Mouse (Mus musculus) kidney, adult 18-20 months (tissue): ENCODE data around the gene Abtb1.

ENCODE experiments used
- DNase-seq: peaks from one replicate; pipeline ENCODE4 v3.0.0; 2021

Abtb1 gene

GRCm38 (mm10) chr6:88828206-88829009 lies 13.4 kb downstream of the Abtb1 start:
- DNase-seq, result no peak

DNA sequence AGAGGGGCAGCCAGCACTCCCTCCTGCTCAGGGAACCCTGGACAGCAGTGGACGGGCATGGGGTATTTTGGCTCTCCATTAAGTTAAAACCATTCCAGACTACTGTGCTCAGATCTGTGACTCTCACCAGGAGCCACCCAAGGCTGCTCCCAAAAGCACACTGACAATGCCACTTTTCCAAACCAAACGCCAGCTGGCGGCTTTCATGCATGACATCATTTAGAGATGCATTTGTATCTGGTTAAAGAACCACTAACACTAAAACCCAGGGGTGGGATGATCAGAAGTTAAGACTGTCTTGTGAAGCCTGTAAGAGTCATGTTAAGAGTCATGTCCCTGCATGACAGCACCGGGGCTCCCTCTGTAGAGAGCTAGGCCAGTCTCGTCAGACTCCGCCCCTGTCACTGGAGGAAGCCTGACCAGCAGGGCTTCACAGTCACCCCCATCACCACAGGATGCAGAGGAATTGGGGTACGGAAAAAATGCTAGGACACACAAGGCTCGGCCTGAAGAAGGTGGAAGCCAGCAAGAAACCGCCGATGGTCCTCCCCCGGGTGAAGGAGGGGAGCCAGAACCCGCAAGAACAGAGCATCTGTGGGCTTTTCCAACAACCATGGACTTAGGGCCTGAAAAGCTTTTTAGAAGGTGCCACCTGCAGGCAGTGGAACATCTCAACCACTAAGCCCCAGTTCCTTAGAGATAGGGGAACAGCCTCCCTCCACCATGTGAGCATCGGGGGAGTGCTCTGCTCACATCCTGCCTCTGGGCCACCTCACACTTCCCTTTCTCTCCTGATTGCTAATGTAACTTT lies 14.2 kb downstream of the Abtb1 start:
- no peak for DNase-seq

- no peak for DNase-seq
Measured at GRCm38 (mm10) chr6:88826965-88827364, 14.8 kb downstream of the Abtb1 start.

GRCm38 (mm10) chr6:88826545-88826944 lies 15.2 kb downstream of the Abtb1 start:
- no peak for DNase-seq

GRCm38 (mm10) chr6:88826088-88826487 lies 15.7 kb downstream of the Abtb1 start:
- DNase-seq, result no peak

- no peak for DNase-seq
Measured at GRCm38 (mm10) chr6:88824183-88824582, 17.6 kb downstream of the Abtb1 start.

- no peak for DNase-seq
Measured at GRCm38 (mm10) chr6:88821901-88822300, 19.9 kb downstream of the Abtb1 start.

DNA sequence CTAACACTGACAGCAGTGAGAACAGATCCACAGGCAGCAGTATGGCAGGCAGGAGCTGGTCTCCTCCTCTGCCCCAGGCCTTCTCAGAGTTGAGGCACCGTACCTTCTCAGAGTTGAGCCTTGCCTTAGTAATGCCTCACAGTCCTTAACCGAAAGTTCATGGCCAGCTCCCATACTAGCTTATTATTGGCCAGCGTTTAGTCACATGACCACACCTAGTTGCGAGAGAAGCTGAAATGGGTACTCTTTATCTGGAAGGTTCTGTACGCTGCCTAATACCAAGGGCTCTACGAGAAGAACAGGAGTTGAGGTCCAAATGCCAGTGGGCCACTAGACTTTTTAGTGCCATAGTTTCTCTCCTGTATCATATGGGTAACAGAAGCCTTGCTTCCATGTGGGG lies 20.5 kb downstream of the Abtb1 start:
- no peak for DNase-seq

DNA sequence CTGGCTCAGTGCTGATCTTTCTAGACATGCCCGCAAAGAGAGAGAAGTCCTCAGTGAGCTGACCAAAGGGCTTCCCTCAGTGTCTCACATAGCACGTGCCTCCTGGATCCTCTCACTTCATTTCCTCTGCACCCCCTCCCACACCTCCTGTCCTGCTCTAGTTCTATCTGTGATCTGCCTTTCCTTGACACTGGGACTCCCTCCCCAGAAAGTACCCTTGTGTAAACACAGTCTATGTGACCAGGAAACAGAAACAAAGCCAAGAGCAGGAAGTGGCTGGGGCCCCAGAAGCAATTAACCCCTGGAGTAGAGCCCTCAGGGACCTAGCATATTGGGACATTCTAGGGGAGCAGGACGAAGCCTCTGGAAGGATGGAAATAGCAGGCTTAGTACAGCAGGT lies 20.9 kb downstream of the Abtb1 start:
- DNase-seq, result no peak

DNA sequence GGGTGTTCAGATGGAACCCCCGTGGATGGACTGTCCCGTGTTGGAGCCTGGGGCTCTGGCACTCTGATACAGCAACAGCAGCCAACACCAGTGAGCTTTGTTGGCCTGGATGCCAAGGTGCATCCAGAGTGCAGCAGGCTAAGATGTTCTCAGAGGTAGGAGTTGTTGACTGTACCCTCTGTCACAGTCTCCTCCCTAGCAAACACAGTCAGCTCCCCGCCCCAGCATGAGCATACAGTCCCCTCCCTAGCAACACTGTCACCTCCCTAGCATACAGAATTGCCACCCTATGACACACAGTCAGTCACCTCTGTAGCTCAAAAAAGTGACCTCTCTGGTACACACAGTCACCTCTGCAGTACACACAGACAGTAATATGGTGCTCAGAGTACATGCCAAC lies 24.9 kb downstream of the Abtb1 start:
- no peak for DNase-seq

GRCm38 (mm10) chr6:88815489-88815888 lies 26.3 kb downstream of the Abtb1 start:
- no peak for DNase-seq

DNA sequence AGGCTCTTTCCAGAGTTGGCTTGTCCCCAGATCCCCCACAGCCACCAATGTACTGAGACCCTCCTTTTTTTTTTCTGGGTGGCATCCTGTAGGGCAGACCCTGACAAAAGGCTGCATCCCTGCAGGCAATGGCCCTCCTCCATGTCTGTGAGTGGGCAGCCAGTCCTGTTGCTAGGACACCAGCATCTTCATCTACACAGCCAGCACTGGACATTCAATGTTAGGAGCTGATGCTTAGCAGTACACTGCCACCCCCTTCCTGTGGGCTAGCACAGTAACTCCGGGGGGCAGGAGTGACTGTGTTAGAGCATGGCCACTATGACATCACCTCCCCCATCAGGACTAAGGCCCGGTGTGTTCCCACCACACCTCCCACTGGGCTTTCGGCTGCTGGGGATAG lies 26.7 kb downstream of the Abtb1 start:
- no peak for DNase-seq

DNA sequence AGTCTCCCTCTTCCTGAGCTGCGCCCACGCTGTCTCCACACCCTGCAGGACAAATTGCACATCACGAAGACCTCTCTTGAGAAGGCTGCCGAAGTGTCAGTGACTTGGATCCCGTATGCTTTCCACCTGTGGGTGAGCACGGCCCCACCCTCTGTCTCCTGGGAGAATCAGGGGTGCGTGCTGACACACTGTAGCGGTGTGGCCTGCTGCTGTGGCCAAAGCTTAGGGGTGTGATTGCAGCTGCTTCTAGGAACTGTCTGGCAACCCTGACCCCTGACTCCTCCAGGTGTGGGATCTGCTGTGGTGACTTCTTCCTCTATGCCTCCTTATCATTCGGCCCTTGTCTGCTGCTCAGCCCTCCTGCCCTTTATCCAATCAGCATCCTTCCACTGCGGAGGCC lies 28.0 kb downstream of the Abtb1 start:
- DNase-seq, result no peak

DNA sequence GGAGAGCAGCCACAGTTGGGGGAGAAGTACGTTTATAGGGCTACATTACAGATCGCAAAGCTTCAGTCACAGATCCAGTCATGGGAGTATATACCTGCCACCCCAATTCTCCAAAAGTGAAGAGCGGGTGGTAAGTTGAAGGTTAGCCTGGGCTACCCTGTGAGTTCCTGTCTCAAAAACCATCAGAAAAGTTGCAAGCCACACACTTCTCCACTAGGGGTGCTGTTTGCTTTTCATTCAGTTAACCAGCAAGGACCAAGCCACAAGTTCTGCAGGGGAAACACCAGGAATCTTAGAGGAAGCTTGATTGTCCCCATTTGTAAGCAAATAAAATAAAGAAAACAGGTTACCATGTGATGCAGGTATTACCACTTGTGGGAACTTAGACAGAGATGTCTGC lies 28.9 kb downstream of the Abtb1 start:
- peak; percentile 53 for DNase-seq

- no peak for DNase-seq
Measured at GRCm38 (mm10) chr6:88811880-88812400, 29.8 kb downstream of the Abtb1 start.

DNA sequence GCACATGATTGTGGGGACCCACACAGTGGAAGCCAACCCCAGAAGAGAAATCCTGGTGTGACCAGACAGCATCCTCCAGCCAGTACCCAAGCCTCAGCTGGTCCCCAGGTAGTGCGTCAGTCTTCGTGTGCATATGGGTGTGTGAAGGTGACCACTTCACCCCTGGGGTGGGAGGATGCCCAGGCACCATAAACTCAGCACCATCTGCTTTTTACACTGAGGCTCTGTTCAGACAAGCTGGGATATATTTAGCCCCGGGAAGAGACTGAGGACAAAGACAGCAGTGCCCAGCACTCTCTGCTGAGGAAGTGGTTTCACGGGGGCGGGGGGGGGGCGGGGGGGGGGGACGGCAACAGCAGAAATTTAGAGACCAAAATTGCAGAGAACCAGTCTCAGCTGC lies 30.4 kb downstream of the Abtb1 start:
- no peak for DNase-seq

- DNase-seq, result no peak
Measured at GRCm38 (mm10) chr6:88810291-88810690, 31.5 kb downstream of the Abtb1 start.

- DNase-seq, result no peak
Measured at GRCm38 (mm10) chr6:88809091-88810037, 32.4 kb downstream of the Abtb1 start.

- DNase-seq, result no peak
Measured at GRCm38 (mm10) chr6:88804966-88805577, 36.7 kb downstream of the Abtb1 start.

DNA sequence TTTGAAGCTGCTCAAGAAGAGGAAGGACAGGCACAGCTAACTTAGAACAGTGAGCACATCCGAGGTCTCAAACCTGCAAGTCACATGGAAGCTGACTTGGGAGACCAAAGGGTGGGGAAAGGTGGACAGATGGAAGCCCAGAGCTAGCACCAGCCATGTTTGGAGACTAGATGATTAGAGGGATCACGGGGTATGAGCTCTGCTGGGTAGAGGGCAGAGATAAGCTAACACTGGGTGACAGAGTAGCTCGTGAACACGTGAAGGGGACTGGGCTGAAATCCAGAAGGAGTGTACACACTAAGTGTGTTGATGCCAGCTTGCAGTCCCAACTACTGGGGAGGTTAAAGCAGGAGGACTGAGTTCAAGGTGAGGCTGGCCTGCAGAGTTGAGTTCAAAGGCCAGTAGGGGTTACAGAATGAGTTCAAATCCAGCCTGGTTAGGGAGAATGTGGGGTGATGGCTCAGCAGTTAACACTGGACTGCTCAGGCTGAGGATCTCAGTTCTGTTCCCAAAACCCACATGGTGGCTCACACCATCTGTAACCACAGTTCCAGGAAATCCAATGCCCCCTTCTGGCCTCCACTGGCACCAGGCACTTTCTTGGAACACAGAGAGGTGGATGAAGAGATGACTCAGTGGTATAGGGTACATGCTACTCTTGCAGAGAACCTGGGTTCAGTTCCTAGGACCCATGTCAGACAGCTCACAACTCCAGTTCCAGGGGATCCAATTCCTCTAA lies 37.7 kb downstream of the Abtb1 start:
- no peak for DNase-seq

GRCm38 (mm10) chr6:88803051-88803450 lies 38.7 kb downstream of the Abtb1 start:
- DNase-seq, result no peak

GRCm38 (mm10) chr6:88800735-88801134 lies 41.0 kb downstream of the Abtb1 start:
- DNase-seq, result no peak
